Mouse (Mus musculus): ENCODE data around the gene Sap30bp.

Sap30bp gene

DNA sequence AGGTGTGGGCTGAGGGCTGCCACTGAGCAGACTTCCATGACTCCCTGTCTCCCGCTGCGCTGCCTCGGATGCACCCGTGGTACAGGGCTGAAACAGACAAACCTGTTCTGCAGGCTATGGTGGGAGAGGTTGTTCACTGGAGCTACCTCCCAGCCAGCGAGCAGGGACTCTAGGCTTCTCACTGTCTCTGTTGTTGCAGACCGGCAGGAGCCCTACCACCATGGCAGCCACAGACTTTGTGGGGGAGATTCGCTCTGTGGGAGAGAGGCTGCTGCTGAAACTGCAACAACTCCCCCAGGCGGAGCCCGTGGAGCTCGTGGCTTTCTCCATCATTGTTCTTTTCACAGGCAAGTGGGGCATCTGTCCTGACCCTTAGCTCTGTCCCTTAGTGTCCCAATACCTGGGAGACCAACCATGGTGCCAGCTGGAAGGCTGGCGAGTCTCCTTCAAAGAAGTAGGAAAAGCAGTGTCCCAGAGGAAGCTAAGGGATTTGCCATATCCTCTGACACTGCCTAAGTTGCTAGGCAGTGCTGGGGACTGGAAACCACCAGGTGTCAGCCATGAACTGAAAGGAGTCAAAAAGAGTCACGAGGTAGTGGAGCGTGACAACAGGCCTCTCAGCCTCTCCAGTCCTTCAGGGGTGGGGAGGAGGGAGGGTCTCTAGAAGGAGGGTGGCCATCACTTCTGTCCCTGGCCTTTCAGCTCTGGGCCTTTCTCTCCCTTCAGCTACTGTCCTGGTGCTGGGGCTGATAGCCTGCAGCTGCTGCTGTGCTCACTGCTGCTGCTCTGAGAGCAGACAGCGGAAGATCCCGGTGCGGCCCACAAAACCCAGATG is 27.9 kb upstream of the Sap30bp start:
- DNase-seq (ENCODE audit: low read depth) = no peak

- no peak for DNase-seq (ENCODE audit: low read depth)
Observed at GRCm38 (mm10) chr11:115906116-115906515, 27.0 kb upstream of the Sap30bp start.

DNA sequence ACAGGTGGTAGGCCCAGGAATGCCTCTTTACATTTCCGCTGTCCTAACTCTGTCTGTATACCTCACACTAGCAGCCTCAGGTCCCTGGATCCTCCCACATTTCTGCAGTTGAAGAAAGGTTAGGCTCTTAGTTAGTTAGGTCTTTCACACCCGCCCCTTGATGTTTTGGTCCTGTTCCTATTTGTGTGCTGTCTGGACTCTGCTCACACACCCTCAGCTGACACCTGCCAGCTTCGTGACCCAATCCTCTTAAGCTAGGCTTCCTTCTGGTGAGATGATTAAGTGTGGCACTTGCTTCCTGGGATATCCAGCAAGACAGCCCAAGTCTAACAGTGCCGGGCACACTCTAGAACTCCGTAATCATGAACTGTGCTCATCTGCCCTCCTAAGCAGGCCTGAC is 26.6 kb upstream of the Sap30bp start:
- no peak for DNase-seq (ENCODE audit: low read depth)

- no peak for DNase-seq (ENCODE audit: low read depth)
Observed at GRCm38 (mm10) chr11:115911134-115911561, 21.9 kb upstream of the Sap30bp start.

DNA sequence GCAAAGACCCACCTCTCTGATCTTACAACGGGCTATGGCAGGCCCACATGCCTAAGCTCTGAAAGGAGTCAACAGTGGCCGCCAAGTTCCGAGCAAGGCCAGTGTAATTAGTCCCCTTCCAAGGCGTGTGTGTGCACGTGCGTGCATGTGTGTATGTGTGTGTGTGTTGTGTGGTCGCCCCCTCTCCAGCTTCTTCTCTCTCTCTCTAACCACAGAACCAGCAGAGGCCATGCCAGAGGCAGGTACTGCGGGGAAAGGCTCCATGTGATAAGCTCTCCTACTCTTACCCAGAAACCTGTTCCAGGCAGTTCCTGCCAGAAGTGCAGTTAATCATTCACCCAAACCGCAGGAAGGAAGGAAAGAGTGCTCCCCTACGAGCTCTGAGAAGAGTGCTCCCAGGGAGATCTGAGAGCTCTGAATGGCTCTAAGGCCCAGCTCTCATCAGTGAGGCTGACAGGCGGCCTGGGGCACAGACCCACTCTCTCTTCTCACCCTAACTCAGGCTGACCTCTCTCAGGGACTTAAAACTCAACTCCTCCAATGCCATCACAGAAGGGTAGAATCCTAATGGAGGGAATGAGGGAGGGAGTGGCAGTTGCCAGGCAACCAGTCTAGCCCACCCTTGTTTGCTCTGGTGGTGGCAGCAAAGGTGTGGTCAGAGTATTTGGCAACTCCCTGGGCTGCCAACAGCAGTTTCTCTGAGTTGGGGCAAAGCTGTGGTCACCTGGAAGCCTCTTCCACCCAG is 21.3 kb upstream of the Sap30bp start, which contains the start of gene Smim6:
Smim6 (plus strand) TSS at position 386 of the 745 bp plus-strand sequence.
- no peak for DNase-seq (ENCODE audit: low read depth)

DNA sequence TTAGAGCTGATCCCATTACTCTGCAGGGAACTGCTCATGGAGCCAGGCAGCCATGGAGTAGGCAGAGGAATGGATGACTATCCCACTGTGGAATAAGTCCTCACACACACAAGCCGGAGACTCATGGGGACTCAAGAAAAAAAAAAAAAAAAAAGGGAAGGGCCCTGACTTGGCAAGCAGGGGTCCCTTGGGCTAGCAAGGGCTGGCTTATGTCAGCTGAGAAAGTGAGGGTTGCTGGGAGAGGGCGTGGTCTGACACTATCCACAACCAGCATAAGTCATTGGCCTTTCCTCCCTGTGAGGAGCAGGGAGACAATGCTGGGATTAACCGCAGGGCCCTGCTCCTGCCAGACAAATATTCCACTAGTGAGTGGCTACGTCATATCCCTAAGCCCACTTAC is 16.5 kb upstream of the Sap30bp start:
- no peak for DNase-seq (ENCODE audit: low read depth)

- no peak for DNase-seq (ENCODE audit: low read depth)
Observed at GRCm38 (mm10) chr11:115918637-115919036, 14.4 kb upstream of the Sap30bp start.

GRCm38 (mm10) chr11:115919073-115919472 is 14.0 kb upstream of the Sap30bp start:
- no peak for DNase-seq (ENCODE audit: low read depth)

- DNase-seq (ENCODE audit: low read depth) = peak; percentile 76
Observed at GRCm38 (mm10) chr11:115920110-115920818, 12.8 kb upstream of the Sap30bp start.

DNA sequence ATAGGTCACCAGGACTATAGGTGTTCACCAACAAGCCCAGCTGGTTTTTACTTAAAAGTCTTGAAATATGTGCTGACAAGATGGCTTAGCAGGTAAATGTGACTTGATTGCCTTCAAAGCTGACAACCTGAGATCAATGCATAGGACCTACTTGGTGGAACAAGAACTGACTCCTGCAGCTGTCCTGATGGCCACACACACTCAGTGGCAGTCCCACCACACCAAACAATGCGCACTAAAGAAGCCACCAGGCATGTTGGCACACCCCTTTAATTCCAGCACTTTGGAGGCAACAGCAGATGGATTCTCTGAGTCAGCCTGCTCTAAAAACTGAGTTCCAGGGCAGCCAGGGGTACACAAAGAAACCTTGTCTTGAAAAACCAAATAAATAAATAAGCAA is 11.1 kb upstream of the Sap30bp start:
- no peak for DNase-seq (ENCODE audit: low read depth)

GRCm38 (mm10) chr11:115929031-115929430 is 4.1 kb upstream of the Sap30bp start:
- no peak for DNase-seq (ENCODE audit: low read depth)

GRCm38 (mm10) chr11:115929818-115930217 is 3.3 kb upstream of the Sap30bp start:
- DNase-seq (ENCODE audit: low read depth) = no peak

DNA sequence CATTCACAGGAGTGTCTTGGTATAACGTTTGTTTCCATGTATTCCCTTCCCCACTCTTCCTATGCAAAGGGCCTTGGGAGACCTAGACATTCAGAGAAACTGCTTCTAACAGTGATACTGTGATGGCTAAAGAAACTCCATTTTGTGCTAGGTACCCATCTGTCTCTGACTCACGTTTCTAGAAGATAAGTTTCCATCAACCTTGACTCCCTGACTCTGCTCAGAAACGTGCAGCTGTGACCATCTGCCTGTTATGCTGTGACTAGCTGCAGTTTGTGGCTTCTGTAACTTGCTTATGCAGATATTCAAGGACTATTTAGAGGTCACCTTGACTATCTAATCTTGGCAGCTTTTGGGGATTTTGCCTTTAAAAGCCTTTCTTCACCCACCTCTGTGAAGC is 1.8 kb upstream of the Sap30bp start:
- no peak for DNase-seq (ENCODE audit: low read depth)

GRCm38 (mm10) chr11:115933747-115934110 is 647 bp downstream of the Sap30bp start:
- no peak for DNase-seq (ENCODE audit: low read depth)

DNA sequence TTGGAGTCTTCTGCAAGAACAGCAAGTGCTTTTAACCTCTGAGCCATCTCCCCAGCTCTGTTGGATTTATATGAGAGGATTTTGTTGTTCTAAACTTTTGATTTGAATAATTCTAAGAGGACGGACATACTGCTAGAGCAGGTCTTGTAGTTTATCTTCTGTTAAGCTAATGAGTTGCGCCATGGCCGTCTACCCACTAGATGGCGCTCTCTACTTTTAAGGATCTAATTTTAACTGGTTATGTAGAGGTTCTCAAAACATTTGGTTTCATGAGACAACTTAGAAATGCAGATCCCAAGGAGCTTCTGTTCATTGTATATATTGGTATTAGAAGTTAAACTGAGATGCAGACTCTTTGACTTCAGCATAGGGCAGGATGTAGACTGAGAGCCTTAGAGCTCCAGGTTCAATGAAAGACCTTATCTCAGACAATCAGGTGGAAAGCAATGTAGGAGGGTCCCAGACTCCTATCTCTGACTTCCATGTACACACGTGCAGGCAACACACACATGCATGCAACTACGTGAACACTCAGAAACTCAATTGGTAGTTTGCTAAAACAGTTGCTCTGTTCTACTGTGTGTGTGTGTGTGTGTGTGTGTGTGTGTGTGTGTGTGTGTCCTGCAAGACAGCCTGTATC is 6.7 kb downstream of the Sap30bp start:
- peak; percentile 87 for DNase-seq (ENCODE audit: low read depth)

DNA sequence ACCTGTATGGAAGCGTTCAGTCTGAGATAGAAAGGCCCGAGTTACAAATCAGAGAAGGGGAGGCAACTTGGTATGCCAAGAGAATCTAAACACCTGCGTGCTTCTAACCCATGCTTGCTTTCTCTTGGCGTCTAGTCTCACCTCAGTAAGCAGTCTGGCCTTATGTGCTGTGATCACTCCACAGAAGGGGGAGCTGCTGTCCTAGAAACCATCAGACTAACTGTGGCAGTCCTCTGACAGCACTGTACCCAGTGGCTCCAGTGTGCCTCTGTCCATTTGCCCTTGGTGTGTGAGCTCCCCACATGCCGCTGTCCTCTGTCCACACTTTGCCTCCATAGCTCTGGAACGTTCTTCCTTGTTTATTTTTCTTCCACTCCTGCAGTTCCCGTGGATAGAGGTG is 8.9 kb downstream of the Sap30bp start:
- no peak for DNase-seq (ENCODE audit: low read depth)

- no peak for DNase-seq (ENCODE audit: low read depth)
Observed at GRCm38 (mm10) chr11:115945247-115945646, 12.2 kb downstream of the Sap30bp start.

- DNase-seq (ENCODE audit: low read depth) = no peak
Observed at GRCm38 (mm10) chr11:115946221-115946828, 13.2 kb downstream of the Sap30bp start.

DNA sequence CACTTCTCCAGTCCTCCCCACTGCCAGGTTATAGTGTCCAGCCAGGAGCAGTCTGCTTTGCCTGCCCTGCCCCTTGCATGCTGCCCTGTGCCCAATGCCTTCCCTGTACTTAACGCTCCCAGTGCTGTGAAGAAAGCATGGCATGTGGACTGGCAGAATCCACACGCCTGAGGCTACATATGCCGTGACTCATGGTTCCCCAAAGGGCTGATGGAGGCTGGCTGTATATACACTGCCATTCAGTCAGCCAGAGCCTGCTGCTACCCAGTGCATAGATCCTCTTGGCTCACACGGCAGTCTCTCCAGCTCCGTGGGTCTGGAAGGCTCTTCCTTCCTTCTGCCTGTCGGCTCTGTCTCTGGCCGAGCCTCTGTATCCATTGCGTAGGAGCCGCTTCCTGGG is 15.2 kb downstream of the Sap30bp start:
- DNase-seq (ENCODE audit: low read depth) = no peak

DNA sequence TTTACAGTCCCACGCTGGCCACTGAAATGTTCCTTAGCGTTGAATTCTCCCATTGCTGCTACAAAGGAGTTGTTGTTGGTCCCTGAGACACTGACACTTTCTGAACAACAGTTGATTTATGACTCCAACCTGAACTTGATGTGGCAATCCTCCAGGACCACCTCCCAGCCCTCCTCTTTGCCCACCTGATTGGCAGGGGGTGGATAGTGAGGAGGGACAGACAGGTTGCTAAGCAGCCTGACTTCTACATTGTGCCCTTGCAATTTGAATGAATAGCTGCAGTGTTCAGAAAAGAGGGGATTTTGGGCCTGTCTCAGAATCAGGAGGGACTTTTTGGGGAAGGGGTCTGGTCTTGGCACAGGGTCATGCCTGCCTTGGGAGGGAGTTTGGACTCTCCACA is 17.6 kb downstream of the Sap30bp start:
- DNase-seq (ENCODE audit: low read depth) = no peak

- peak; percentile 67 for DNase-seq (ENCODE audit: low read depth)
Observed at GRCm38 (mm10) chr11:115954712-115955111, 21.6 kb downstream of the Sap30bp start.
